Mouse (Mus musculus): ENCODE data around the gene Fbxw2. TPM values are rescaled to one million over a fixed set of nuclear protein-coding genes. Genes with fewer than 3 reads are reported as not detected.
A peak's percentile ranks its signal among the peaks of the same experiment; 100 is the strongest.
"Not testable (repeated sequence)": the region's sequence is repeated elsewhere in the genome, so short reads cannot be mapped to it uniquely, and the experiment has no call there.

Gene Fbxw2
- 10 to 100 TPM; 41.3 to 48.6 (median 45.1) TPM for total RNA-seq (2022)

DNA sequence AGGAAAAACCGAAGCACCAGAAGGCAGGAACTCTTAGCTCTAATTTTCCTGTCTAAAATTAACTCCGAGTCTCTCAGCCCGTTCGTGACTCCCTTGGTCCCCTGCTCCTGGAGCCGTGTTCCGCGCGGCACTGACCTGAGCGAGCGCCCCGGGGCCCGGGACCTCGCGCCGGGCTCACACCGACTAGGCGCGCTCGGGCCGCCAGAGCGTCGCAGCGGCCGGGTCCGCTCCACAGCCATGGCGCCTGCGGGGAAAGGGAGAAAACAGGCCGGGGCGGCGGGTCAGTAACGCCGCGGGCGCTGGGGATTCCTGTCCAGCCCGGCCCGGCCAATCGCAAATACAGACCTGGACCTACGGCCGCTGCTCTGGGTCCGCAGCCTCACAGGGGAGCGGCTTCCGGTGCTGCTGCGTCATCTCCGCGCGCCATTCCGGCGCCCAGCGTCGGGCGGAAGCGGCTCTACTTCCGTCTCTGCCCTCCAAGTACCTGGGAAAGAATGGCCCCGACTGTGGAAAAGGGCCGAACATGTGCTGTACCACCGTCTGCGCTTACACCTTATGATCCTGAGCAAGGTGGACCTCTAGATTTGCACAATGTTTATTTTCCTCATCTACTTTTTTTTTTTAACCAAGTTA, at the start of gene Fbxw2:
TSS of gene Fbxw2 (minus strand) at position 485 of the 633 bp plus-strand sequence.
- DNase-seq (ENCODE audit: low spot score), result peak; percentile 90

DNA sequence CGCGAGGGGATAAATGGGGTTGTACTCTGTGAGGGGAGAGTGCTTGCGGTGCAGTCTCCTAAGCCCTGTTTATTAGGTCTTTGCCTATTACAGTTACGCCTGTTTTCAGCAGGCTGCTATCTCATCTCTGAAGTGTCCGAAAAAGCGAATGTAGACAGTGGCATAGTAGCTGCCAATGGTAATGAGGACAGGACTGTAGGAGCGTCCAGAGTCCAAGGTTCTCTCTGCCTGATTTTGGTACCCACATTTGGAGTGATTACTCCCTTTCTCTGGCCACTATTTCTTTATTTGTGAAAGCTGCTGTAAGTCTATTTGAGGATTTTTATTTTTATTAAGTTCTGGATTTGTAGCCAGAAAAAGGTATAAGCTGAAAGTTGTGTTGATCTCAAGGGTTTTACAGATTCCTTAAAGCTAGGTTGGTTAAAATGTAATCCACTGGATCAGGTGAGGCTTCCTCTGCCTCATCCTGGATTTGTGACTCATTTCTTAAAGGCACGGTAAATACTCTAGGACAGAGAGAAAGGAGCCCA, 48.8 kb upstream of the Fbxw2 start, which contains the start of gene Psmd5:
TSS of gene Psmd5 (minus strand) at position 153 of the 530 bp plus-strand sequence.
- no peak for DNase-seq (ENCODE audit: low spot score)

DNA sequence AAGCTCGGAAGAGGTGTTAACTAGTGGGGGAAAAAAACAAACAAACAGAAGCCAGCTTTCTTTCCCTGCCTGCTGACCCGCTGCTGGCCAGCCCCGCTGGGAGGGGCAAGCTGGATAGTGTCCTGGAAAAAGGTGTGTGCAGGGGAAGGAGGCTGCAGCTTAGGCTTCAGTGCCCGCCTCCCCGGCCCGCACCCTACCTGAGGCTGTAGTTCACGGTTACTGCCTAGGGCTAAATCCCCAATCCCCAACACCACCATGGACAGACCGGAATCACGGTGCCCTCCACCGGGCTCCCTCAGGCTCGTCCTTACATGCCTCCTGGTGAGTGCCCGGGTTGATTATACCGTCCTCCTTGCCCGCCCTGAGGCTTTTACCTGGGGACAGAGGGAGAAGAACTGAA, 48.2 kb upstream of the Fbxw2 start, which contains the start of gene Cutal:
TSS of gene Cutal (plus strand) at position 126 of the 400 bp plus-strand sequence.
- DNase-seq (ENCODE audit: low spot score), result no peak

DNA sequence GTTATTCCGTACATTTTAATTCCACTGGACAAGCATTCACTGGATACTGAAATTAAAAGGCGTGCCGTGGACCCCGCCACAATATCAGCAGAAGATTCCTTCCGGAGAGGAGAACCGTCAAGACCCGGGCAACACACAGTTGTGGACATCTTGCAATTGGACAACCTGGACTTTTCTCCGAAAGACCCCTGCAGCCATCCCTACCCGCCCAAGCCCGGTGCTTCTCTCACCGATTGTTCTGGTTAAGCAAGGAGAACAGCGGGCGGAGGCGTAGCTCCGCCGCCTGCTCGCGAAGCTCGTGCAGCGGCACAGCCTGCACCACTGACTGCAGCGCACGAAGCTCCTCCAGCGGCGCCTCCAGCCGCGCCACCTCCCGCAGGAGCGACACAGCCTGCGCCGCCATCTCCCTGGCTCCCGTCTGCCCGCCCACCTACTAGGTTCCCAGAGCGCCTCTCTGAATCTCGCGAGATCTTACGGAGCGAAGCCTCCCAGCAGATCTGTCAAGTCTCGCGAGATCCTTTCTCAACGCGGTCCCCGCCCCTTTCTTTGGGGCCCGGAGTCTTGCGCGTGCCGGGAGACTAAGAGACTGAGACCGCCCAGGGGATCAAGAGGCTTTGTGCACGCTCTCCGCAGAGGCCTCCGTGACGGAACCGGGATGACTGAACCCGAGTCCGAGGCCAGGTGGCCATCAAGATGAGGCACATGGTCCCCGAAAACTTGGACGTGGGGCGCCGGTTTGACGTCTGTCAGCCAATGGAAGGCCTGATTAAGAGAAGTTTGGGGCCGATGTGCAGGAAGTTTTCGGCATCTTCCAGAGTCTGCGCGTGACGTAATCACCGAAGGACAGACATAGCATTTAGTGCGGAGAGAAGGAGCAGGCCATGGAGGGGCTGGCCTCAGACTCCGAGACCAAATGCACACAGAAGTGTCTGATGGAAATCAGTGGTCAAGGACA, 44.7 kb upstream of the Fbxw2 start:
- peak; percentile 96 for DNase-seq (ENCODE audit: low spot score)

DNA sequence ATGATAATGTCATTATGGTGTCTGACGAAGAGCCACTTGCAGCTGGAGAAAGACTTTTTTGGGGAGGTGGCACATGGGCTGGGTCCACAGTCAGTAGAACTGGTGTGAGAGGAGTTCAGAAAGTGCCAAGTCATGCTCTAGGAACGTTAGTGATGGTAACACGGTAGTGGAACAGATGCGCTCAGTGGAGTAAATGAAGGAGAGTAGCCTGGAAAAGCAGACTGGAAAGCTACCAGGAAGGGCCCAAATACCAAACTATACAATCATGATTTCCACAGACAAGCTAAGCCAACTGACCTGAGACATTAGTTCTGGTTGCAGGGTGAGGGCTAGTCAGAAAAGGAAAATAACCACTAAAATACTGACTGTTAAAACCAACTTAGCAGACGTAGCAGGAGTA, 43.6 kb upstream of the Fbxw2 start:
- DNase-seq (ENCODE audit: low spot score), result no peak

DNA sequence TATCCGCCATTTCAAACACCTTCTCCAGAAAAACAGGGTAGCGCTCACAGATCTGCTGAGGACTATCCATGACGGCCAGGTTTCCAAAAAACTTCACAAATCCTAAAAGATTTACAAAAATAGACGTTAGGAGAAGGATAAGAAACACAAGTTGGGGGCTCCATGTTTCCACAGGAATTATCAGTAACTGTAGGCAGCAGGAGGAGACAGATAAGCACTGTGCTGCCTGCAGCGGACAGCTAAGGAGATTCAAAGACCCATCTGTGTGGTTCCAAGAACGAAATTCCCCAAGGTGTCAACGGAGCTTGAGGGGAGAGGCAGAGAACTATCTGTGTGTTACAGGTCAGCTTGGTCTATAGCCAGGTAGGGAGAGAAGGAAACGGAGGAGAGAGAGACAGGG, 31.6 kb upstream of the Fbxw2 start:
- no peak for DNase-seq (ENCODE audit: low spot score)

DNA sequence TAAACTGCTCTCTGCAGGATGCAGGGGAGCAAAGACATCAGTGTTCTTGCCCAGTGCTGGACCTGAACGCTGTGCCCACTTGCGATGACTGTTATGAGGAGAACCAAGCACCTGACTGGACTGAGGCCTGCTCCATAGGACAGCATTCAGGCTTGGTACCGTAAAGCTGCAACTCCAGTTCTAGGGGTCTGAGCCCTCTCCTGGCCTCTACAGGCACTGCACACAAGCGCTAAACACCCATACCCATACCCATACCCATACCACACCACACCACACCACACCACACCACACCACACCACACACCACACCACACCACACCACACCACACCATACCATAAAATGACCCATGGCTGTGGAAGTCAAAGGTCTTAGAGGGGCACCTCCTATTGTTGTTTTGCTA, 29.2 kb upstream of the Fbxw2 start:
- no peak for DNase-seq (ENCODE audit: low spot score)

DNA sequence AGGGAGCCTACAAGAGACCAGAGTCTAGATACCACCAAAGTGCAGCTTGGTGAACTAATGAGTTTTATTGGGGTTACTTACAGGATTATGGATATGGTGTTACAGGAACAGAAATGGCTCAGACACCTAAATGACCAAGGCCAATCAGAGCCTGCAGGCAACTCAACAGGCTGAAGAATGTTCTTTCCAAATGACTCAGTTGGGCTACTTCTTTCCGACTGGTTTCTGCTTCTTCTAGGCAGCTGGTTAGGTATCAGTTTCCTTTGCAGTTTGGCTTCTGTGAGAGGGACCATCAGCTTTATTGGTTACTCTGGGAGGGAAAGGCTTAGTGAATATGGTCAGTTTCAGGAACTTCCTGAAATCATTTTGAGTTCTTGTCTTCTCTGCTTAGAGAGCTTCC, 21.6 kb upstream of the Fbxw2 start:
- no peak for DNase-seq (ENCODE audit: low spot score)

DNA sequence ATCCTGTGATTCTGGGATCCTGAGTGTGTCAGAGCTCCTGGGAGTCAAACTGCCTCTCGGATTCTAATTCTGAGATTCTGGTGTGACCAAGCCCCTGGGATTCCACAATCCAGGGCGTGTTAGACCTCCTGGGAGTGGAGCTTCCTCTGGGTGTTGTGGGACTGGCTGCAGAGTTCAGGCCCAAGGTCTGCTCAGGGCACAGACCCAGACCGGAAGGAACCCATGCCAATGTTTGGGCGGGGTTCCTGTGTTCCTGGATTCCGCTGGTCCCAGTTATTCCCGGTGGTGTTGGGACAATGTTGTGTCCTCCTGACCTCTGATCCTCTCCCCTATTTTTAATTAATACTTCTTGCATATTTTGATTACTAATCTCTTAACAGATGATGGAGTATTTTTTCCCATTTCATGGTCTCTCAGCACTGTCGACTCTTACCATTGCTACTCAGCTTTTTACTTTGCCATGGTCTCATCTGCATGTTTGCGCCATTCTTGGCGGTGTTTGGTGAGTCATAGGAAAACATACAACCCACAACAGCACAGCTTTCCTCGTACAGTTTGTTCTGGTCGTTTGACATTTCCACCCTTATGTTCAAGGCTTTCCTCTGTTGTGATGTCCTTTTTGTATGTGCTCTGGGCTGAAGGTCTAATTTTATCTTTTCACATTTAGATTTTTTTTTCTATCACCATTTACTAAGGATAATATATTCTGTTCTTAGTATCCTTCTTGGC, 17.3 kb upstream of the Fbxw2 start:
- peak; percentile 80 for DNase-seq (ENCODE audit: low spot score)

DNA sequence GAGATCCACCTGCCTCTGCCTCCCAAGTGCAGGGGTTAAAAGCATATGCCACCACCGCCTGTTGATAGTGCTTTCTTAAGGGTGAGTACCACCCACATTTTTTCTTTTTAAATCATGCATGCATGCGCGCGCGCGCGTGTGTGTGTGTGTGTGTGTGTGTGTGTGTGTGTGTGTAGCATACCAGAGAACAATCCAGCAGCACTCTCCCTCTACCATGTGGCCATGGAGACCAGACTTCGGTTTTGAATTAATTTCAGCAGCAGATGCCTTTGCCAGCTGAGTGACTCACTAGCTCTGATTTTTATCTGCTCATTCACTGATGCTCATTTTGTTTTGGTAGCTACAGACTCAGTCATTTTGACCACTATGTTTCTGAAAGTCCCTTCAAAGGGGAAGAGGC, 15.6 kb upstream of the Fbxw2 start:
- no peak for DNase-seq (ENCODE audit: low spot score)

DNA sequence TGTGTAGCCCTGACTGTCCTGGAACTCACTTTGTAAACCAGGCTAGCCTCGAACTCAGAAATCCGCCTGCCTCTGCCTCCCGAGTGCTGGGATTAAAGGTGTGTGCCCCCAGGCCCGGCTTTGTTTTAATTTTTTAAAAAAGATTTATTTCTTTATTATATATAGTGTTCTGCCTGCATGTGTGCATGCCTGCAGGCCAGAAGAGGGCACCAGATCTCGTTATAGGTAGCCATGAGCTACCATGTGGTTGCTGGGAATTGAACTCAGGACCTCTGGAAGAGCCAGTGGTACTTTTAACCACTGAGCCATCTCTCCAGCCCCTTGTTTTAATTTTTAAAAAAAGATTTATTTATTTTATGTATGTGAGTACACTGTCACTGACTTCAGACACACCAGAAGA, 14.0 kb upstream of the Fbxw2 start:
- not testable (repeated sequence) for DNase-seq (ENCODE audit: low spot score)

DNA sequence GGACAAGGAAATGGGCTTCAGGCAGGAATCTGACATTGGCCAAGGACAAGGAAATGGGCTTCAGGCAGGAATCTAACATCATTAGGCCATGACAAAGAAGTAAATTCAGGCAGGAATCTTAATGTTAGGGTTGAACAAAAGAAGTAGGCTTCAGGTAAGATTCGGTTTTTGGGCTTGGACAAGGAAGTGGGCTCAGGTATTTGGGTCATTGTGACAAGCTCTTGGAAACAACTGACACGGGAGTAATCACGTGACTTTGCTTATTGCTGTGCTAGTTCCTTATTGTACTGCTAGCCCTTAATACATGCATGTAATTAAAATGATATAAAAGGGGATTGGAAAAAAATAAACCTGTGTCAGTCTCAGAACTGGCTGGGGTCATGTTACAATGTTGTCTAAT, 9.6 kb upstream of the Fbxw2 start:
- no peak for DNase-seq (ENCODE audit: low spot score)

DNA sequence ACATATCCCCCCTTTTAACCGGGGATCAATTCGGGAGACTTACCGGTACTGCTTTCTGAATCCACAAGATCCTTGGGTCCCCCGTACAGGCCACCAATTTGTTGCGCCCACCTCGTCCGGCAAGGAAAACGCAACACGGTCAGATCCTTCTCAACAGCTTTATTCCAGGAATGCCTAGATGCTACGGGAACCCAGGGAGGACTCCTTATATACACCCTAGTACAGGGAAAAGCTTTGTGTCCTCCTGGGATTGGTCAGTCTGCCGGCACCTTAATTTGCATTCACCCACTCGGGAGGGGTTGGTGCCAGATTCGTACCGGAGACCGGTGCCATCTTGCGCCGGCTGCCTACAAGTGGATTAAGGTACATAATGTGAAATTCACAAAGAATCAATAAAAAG, 7.5 kb upstream of the Fbxw2 start:
- no peak for DNase-seq (ENCODE audit: low spot score)

DNA sequence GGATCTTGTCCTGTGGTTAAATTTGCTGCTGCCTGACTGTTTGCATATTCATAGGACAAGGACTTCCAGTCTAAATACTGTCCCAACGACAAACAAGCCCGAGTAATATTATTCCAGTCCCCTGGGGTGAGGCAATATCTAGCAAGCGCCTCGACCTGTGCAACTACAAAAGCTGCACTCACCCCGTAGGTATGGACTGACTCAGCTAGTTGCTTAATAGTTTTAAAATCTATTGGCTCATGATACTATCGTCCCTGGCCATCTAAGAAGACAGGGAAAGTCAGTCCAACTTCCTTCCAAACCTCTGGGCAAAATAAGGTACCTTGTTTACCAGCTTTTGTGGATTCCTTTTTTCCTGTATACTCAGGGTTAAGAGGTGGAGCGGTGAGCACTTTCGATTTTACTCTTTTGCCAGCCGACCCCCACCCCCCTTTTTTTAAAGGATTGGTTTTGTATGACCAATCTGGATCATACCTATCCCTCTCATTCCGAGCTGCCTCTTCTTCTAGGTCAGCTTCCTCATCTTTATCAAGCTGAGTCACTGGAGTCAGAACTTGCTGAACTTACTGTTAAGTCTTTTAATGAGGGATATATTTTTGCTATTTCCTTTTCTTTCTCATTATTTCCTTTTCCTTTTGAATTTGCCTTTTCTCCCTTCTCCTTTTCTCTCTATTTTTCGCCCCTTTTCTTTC, 6.8 kb upstream of the Fbxw2 start, which contains the start of gene Gm34653:
TSS of gene Gm34653 (plus strand) at position 242 of the 692 bp plus-strand sequence.
- DNase-seq (ENCODE audit: low spot score), result not testable (repeated sequence)

DNA sequence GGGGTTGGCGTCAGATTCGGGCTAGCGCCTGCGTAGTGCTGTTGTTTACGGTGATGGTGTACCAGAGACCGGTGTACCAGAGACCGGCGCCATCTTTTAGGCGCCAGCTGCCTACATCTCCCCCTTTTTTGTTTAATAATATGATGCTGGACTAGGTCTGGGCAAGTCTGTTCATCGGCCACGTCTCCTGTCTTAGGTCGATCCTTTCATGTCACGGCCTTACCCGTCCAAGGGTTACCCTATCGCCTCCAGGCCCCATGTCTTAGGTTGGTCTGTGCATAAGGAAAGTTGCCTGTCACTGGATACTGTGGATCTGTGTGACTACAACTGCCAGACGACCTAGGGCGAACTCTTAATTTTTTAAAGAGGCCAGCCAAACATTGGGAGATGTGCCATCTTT, 4.0 kb upstream of the Fbxw2 start:
- DNase-seq (ENCODE audit: low spot score), result not testable (repeated sequence)

DNA sequence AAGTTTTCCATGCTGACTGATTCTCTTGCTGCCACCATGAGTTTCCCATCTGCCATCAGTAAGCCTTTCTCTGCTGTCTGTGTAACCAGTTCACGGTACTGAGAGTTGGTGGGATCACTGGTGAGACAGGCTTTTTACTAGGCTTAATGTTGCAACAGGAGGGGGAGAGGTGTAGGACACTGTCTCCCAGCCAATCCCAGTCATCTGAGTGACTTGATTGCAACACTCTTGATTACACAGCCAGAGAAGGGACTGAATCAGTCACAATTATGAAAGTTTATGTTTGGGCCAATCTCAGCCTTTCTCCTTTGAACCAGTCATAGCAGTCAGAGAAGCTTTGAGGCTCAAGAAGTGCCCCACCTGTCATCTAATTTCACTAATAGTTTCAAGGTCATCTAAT, 1.9 kb upstream of the Fbxw2 start:
- DNase-seq (ENCODE audit: low spot score), result no peak

DNA sequence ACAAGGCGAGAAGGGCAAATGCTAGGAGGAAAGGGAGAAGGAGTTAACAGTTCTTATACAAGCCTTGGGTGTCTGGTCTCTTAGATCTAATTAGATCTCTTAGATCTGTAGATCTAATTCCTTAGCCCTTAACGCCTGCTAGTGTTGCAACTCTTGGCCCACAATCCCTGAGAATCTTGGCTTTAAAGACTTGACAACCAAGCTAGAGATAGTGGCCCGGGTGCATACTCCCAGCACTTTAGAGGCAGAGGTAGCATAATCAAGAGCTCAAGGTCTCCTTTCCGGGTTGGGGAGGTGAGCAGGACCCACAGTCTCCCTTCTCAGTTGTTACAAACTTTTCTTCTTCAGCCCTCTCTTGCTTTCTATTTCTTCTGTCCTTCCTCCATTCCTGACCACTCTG, 1.5 kb upstream of the Fbxw2 start:
- DNase-seq (ENCODE audit: low spot score), result no peak

DNA sequence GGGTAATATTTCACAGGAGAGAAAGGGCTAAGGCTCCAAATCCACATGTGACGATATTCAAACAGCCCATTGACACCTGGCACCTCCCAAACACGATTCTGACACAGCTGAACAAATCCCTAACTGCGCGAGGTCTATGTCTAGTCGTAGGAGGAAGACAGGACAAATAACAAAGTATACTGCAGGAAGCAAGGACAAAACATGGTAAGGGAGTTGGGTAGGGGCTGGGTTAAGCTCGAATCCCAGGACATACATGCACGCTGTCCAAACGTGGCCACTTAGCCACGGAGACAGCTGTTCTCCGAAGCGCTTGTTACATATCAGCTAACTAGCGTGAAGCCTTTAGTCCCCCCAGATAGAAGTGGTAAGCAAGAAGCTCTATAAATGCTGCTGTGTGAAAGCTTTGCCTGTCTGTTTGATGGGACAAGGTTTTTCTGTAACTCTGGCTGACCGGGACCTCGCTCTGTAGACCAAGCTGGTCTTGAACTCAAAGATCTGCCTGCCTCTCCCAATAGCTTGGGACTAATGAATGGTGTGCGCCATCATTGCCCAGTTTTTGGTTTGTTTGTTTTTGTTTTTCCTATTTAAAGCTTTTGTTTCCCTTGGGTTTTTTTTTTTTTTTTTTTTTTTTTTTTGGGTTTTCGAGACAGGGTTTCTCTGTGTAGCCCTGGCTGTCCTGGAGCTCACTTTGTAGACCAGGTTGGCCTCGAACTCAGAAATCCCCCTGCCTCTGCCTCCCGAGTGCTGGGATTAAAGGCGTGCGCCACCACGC, 535 bp upstream of the Fbxw2 start:
- no peak for DNase-seq (ENCODE audit: low spot score)

DNA sequence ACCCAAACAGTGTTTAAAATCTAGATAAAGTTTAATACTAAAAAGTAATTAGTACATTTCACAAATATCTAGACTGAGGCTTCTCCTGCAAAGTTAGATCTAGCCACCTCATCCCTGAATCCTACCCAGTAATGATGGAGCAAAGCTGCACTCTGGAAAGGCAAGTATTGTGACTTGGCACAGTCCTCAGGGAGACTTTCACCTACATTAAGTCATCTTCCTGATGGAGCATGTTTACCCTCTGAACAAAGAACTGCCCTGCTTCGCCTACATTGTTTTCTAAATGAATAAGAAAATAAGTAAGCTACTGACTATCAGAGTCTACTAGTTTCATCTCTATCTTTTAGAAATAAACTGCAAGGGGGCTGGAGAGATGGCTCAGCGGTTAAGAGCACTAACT, 7.6 kb downstream of the Fbxw2 start:
- no peak for DNase-seq (ENCODE audit: low spot score)

DNA sequence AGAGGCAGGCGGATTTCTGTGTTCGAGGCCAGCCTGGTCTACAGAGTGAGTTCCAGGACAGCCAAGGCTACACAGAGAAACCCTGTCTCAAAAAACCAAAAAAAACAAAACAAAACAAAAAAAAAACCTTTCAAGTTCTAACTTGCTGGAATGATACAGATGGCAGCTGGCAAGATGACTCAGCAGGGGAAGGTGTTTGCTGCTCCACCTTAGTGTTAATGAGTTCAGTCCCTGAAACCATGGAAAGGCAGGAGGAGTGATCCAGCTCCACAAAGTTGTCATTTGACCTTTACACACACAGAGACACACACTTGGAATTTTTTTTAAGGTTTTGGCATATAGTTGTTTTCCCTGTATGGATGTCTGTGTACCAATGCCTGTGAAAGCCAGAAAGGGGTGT, 10.2 kb downstream of the Fbxw2 start:
- not testable (repeated sequence) for DNase-seq (ENCODE audit: low spot score)
